Mouse (Mus musculus): ENCODE measurements around the gene Samd13. TPM values are rescaled to one million over a fixed set of nuclear protein-coding genes. Genes with fewer than 3 reads are reported as not detected.

Gene Samd13
- polyA plus RNA-seq, 1 experiment from 2014 or later = 0.61 TPM

- H3K4me3 ChIP-seq = no peak overlapping the region
- no peaks in the 10 kb centered on the region for H3K36me3 ChIP-seq
- H3K9me3 ChIP-seq = no peaks in the 10 kb centered on the region; the same call in 1 of the 2 replicates
- no peak overlapping the region for H3K4me2 ChIP-seq
- 60% methylated on average over 11 of the region's 11 CpGs for WGBS
- no peak for ATAC-seq (ENCODE audit: low read depth)
- H3K27me3 ChIP-seq = no peaks in the 10 kb centered on the region
- no peak overlapping the region for H3K27ac ChIP-seq (replicated peaks)
- H3K9ac ChIP-seq = no peak overlapping the region
- H3K4me1 ChIP-seq (replicated peaks) = no peaks in the 10 kb centered on the region; the same call in 1 of the 2 replicates
Observed at GRCm38 (mm10) chr3:146698982-146699381, 13.6 kb upstream of the Samd13 start.

- H3K9me3 ChIP-seq = no peaks in the 10 kb centered on the region
- H3K9ac ChIP-seq = no peak overlapping the region
- H3K36me3 ChIP-seq = no peaks in the 10 kb centered on the region
- no peaks in the 10 kb centered on the region for H3K27me3 ChIP-seq
- no peak overlapping the region for H3K4me2 ChIP-seq
- H3K4me3 ChIP-seq = no peak overlapping the region
- no peaks in the 10 kb centered on the region for H3K4me1 ChIP-seq (replicated peaks)
- H3K27ac ChIP-seq (replicated peaks) = no peak overlapping the region
- ATAC-seq (ENCODE audit: low read depth) = no peak
- 85% methylated on average over 5 of the region's 5 CpGs for WGBS
Observed at GRCm38 (mm10) chr3:146692547-146692946, 7.2 kb upstream of the Samd13 start.

GRCm38 (mm10) chr3:146687121-146687725, 1.8 kb upstream of the Samd13 start:
- Histone ChIP-seq H3K4me2 (no peak overlapping the region), H3K27me3 (peaks cover 12% of the 10 kb centered on the region), H3K27ac (replicated peaks) (no peak overlapping the region), H3K9me3 (no peaks in the 10 kb centered on the region), H3K9ac (no peak overlapping the region), H3K4me3 (no peak overlapping the region), H3K36me3 (no peaks in the 10 kb centered on the region), H3K4me1 (replicated peaks) (peaks cover 10% of the 10 kb centered on the region; the same call in 1 of the 2 replicates)
- ATAC-seq (ENCODE audit: low read depth) = no peak
- 83% methylated on average over 4 of the region's 4 CpGs for WGBS

- H3K9ac ChIP-seq = no peak overlapping the region
- WGBS = 93% methylated on average over 8 of the region's 8 CpGs
Observed at GRCm38 (mm10) chr3:146686428-146686827, 1.0 kb upstream of the Samd13 start.

GRCm38 (mm10) chr3:146683095-146683494, 2.3 kb downstream of the Samd13 start:
- no peaks in the 10 kb centered on the region for H3K9me3 ChIP-seq
- no peak for ATAC-seq (ENCODE audit: low read depth)
- 83% methylated on average over 2 of the region's 2 CpGs for WGBS
- H3K4me1 ChIP-seq (replicated peaks) = peaks cover 17% of the 10 kb centered on the region; the same call in 1 of the 2 replicates
- H3K36me3 ChIP-seq = no peaks in the 10 kb centered on the region
- no peak overlapping the region for H3K27ac ChIP-seq (replicated peaks)
- no peak overlapping the region for H3K9ac ChIP-seq
- H3K27me3 ChIP-seq = peaks cover 12% of the 10 kb centered on the region
- H3K4me3 ChIP-seq = no peak overlapping the region
- no peak overlapping the region for H3K4me2 ChIP-seq

More at GRCm38 (mm10) chr3:146686428-146686827, 1.0 kb upstream of the Samd13 start:
- ATAC-seq (ENCODE audit: low read depth) = no peak
- no peaks in the 10 kb centered on the region for H3K9me3 ChIP-seq
- H3K4me1 ChIP-seq (replicated peaks) = peaks cover 17% of the 10 kb centered on the region; the same call in 1 of the 2 replicates
- H3K27ac ChIP-seq (replicated peaks) = no peak overlapping the region
- H3K4me2 ChIP-seq = no peak overlapping the region
- H3K36me3 ChIP-seq = no peaks in the 10 kb centered on the region
- H3K4me3 ChIP-seq = no peak overlapping the region
- peaks cover 12% of the 10 kb centered on the region for H3K27me3 ChIP-seq

- WGBS = 38% methylated on average over 13 of the region's 13 CpGs
- H3K9me3 ChIP-seq = no peaks in the 10 kb centered on the region
- peaks cover 17% of the 10 kb centered on the region; the same call in 1 of the 2 replicates for H3K4me1 ChIP-seq (replicated peaks)
- H3K4me3 ChIP-seq = peak overlapping the region; percentile 25
- H3K9ac ChIP-seq = peak overlapping the region; percentile 36; the same call in 1 of the 2 replicates
- H3K4me2 ChIP-seq = peak overlapping the region; percentile 48
- peaks cover 12% of the 10 kb centered on the region for H3K27me3 ChIP-seq
- H3K36me3 ChIP-seq = no peaks in the 10 kb centered on the region
- no peak overlapping the region for H3K27ac ChIP-seq (replicated peaks)
- no peak for ATAC-seq (ENCODE audit: low read depth)
Observed at GRCm38 (mm10) chr3:146682140-146682651, 3.2 kb downstream of the Samd13 start.

- 66% methylated on average over 8 of the region's 8 CpGs for WGBS
- H3K9ac ChIP-seq = no peak overlapping the region
Observed at GRCm38 (mm10) chr3:146681696-146682095, 3.7 kb downstream of the Samd13 start.

GRCm38 (mm10) chr3:146680625-146681024, 4.8 kb downstream of the Samd13 start:
- no peak overlapping the region for H3K4me3 ChIP-seq
- 95% methylated on average over 13 of the region's 13 CpGs for WGBS
- peaks cover 17% of the 10 kb centered on the region; the same call in 1 of the 2 replicates for H3K4me1 ChIP-seq (replicated peaks)
- H3K4me2 ChIP-seq = no peak overlapping the region
- H3K9ac ChIP-seq = no peak overlapping the region
- ATAC-seq (ENCODE audit: low read depth) = no peak
- no peaks in the 10 kb centered on the region for H3K36me3 ChIP-seq
- H3K9me3 ChIP-seq = no peaks in the 10 kb centered on the region
- H3K27ac ChIP-seq (replicated peaks) = no peak overlapping the region
- peaks cover 12% of the 10 kb centered on the region for H3K27me3 ChIP-seq

More at GRCm38 (mm10) chr3:146681696-146682095, 3.7 kb downstream of the Samd13 start:
- Histone ChIP-seq H3K4me3 (peak overlapping the region; percentile 25; the same call in 1 of the 2 replicates), H3K4me1 (replicated peaks) (peaks cover 17% of the 10 kb centered on the region; the same call in 1 of the 2 replicates), H3K4me2 (peak overlapping the region; percentile 48), H3K9me3 (no peaks in the 10 kb centered on the region), H3K27me3 (peaks cover 12% of the 10 kb centered on the region), H3K27ac (replicated peaks) (no peak overlapping the region), H3K36me3 (no peaks in the 10 kb centered on the region)
- ATAC-seq (ENCODE audit: low read depth) = no peak

GRCm38 (mm10) chr3:146679646-146680045, 5.7 kb downstream of the Samd13 start:
- no peaks in the 10 kb centered on the region for H3K36me3 ChIP-seq
- 94% methylated on average over 16 of the region's 16 CpGs for WGBS
- H3K9me3 ChIP-seq = no peaks in the 10 kb centered on the region
- peaks cover 11% of the 10 kb centered on the region for H3K27me3 ChIP-seq
- H3K4me2 ChIP-seq = no peak overlapping the region
- no peak overlapping the region for H3K4me3 ChIP-seq
- ATAC-seq (ENCODE audit: low read depth) = no peak
- no peak overlapping the region for H3K9ac ChIP-seq
- H3K4me1 ChIP-seq (replicated peaks) = peaks cover 14% of the 10 kb centered on the region; the same call in 1 of the 2 replicates
- H3K27ac ChIP-seq (replicated peaks) = no peak overlapping the region

- Histone ChIP-seq H3K4me1 (replicated peaks) (no peaks in the 10 kb centered on the region), H3K36me3 (no peaks in the 10 kb centered on the region), H3K27ac (replicated peaks) (no peak overlapping the region), H3K4me3 (no peak overlapping the region), H3K4me2 (no peak overlapping the region), H3K9me3 (no peaks in the 10 kb centered on the region), H3K27me3 (no peaks in the 10 kb centered on the region), H3K9ac (no peak overlapping the region)
- 92% methylated on average over 4 of the region's 4 CpGs for WGBS
- ATAC-seq (ENCODE audit: low read depth) = no peak
Observed at GRCm38 (mm10) chr3:146676193-146676592, 9.2 kb downstream of the Samd13 start.

GRCm38 (mm10) chr3:146675101-146675500, 10.3 kb downstream of the Samd13 start:
- Histone ChIP-seq H3K9ac (no peak overlapping the region), H3K4me2 (no peak overlapping the region), H3K4me3 (no peak overlapping the region), H3K9me3 (no peaks in the 10 kb centered on the region), H3K27ac (replicated peaks) (no peak overlapping the region), H3K4me1 (replicated peaks) (no peaks in the 10 kb centered on the region), H3K27me3 (no peaks in the 10 kb centered on the region), H3K36me3 (no peaks in the 10 kb centered on the region)
- 82% methylated on average over 1 of the region's 1 CpGs for WGBS
- ATAC-seq (ENCODE audit: low read depth) = no peak

- no peaks in the 10 kb centered on the region for H3K9me3 ChIP-seq
- 74% methylated on average over 2 of the region's 2 CpGs for WGBS
Observed at GRCm38 (mm10) chr3:146671121-146671520, 14.3 kb downstream of the Samd13 start.

More at GRCm38 (mm10) chr3:146671121-146671520, 14.3 kb downstream of the Samd13 start:
- no peak overlapping the region for H3K4me2 ChIP-seq
- no peaks in the 10 kb centered on the region for H3K27me3 ChIP-seq
- H3K27ac ChIP-seq (replicated peaks) = no peak overlapping the region
- ATAC-seq (ENCODE audit: low read depth) = no peak
- H3K4me1 ChIP-seq (replicated peaks) = no peaks in the 10 kb centered on the region
- H3K9ac ChIP-seq = no peak overlapping the region
- H3K4me3 ChIP-seq = no peak overlapping the region
- no peaks in the 10 kb centered on the region for H3K36me3 ChIP-seq
